Mouse (Mus musculus) myocyte (in vitro differentiated cells): Measurements from ENCODE around the gene Stoml3. TPM values are rescaled to one million over a fixed set of nuclear protein-coding genes. Genes with fewer than 3 reads are reported as not detected.

Source experiments
- H3K27me3 ChIP-seq: one replicate; pipeline ENCODE4 v1.6.1; 2011; ENCODE audit not compliant: control insufficient read depth, insufficient read depth, insufficient read length
- H3K36me3 ChIP-seq: one replicate; pipeline ENCODE4 v1.6.1; 2011; ENCODE audit not compliant: control insufficient read depth, insufficient read depth
- H3K4me2 ChIP-seq: one replicate; pipeline ENCODE4 v1.6.1; 2011; ENCODE audit warnings: low read depth, control low read depth
- H3K4me3 ChIP-seq: one replicate; pipeline ENCODE4 v1.5.1; 2011; ENCODE audit warnings: mild to moderate bottlenecking, control low read depth, moderate library complexity
- H3K79me2 ChIP-seq: one replicate; pipeline ENCODE4 v1.6.1; 2011; ENCODE audit not compliant: control insufficient read depth, insufficient read depth
- H3ac ChIP-seq: one replicate; pipeline ENCODE4 v1.6.1; 2011; ENCODE audit not compliant: control insufficient read depth, insufficient read length
- CEBPB ChIP-seq: IDR thresholded peaks from 2 replicates; pipeline ENCODE4 v1.6.1; 2011; ENCODE audit warnings: mild to moderate bottlenecking, moderate library complexity; ENCODE audit not compliant: poor library complexity, insufficient read depth, severe bottlenecking
- E2F4 ChIP-seq: IDR thresholded peaks from one replicate; pipeline ENCODE4 v1.6.1; 2011; ENCODE audit warnings: mild to moderate bottlenecking, control low read depth, moderate library complexity; ENCODE audit not compliant: insufficient read depth
- MAX ChIP-seq: IDR thresholded peaks from one replicate; pipeline ENCODE4 v1.6.1; 2011; ENCODE audit warnings: low read depth, mild to moderate bottlenecking, control low read depth
- MYOD1 ChIP-seq, 3 experiments: IDR thresholded peaks; one replicate each; pipeline ENCODE4 v1.6.1; 2011; ENCODE audit warnings: control low read depth in 2 of 3, low read depth in 2 of 3, mild to moderate bottlenecking in 2 of 3, moderate library complexity in 1 of 3; ENCODE audit not compliant: insufficient read length in 2 of 3, control insufficient read depth in 1 of 3
- MYOG ChIP-seq, 3 experiments: IDR thresholded peaks; one replicate each; pipeline ENCODE4 v1.6.1; 2011; ENCODE audit warnings: control low read depth in 2 of 3, low read depth in 2 of 3, mild to moderate bottlenecking in 2 of 3; ENCODE audit not compliant: insufficient read length in 2 of 3, control insufficient read depth in 1 of 3, insufficient read depth in 1 of 3
- POLR2A ChIP-seq: IDR thresholded peaks from one replicate; pipeline ENCODE4 v1.6.1; 2011; ENCODE audit warnings: low read depth, mild to moderate bottlenecking, control low read depth, moderate library complexity; ENCODE audit not compliant: insufficient read length
- POLR2AphosphoS2 ChIP-seq: IDR thresholded peaks from one replicate; pipeline ENCODE4 v1.6.1; 2011; ENCODE audit warnings: low read depth, control low read depth; ENCODE audit not compliant: insufficient read length
- REST ChIP-seq: IDR thresholded peaks from one replicate; pipeline ENCODE4 v1.6.1; 2011; ENCODE audit warnings: mild to moderate bottlenecking, control low read depth, moderate library complexity; ENCODE audit not compliant: insufficient read depth, insufficient read length
- SRF ChIP-seq: IDR thresholded peaks from one replicate; pipeline ENCODE4 v1.6.1; 2011; ENCODE audit warnings: low read depth; ENCODE audit not compliant: control insufficient read depth, insufficient read length
- TCF12 ChIP-seq: IDR thresholded peaks from one replicate; pipeline ENCODE4 v1.6.1; 2011; ENCODE audit warnings: mild to moderate bottlenecking, control low read depth; ENCODE audit not compliant: poor library complexity, insufficient read depth, severe bottlenecking
- TCF3 ChIP-seq: IDR thresholded peaks from one replicate; pipeline ENCODE4 v1.6.1; 2011; ENCODE audit warnings: low read depth, control low read depth; ENCODE audit not compliant: insufficient read length
- USF1 ChIP-seq: IDR thresholded peaks from one replicate; pipeline ENCODE4 v1.6.1; 2011; ENCODE audit warnings: low read depth, mild to moderate bottlenecking, control low read depth, moderate library complexity
- polyA plus RNA-seq: library from polyadenylated mRNA; unstranded; fragments of >200 nt; fragmentation: generic; extraction: Trizol; gene quantifications from one replicate; pipeline ENCODE4 v1.2.1, GENCODE M21; 2012; ENCODE audit warnings: missing spikeins

The Stoml3 gene
- polyA plus RNA-seq, 1 experiment: not detected

DNA sequence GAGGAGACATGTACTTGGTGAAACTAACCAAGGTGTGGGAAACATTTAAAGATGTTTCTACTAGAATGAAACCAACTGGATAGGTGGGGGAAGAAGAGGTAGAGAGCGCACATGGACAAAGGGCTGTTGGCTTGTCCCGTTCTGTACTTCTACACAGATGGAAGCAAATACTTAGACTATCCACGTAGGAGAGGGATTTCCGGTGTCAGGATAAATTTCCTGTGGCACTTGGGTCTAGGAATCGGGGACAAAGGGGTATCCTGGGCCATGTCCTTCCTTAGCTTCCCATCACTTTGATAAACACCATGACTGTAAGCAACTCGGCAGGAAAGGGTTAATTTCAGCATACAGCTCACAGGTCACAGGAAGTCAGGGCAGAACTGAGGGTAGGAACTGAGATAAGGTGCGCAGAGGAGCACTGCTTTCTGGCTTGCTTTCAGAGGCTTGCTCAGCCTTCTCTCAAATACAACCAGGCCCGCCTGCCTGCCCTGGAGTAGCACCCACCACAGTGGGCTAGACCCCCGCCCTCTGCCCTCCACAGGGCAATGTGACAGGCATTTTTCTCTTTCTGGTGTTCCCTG is 1.4 kb upstream of the Stoml3 start:
- Histone ChIP-seq H3K4me3 (no peak overlapping the region), H3ac (no peak overlapping the region), H3K27me3 (no peaks in the 10 kb centered on the region), H3K4me2 (no peak overlapping the region), H3K79me2 (no peaks in the 10 kb centered on the region), H3K36me3 (no peaks in the 10 kb centered on the region)
- TF ChIP-seq TCF3: no peak
- no peak for TF ChIP-seq E2F4
- TF ChIP-seq REST: no peak
- TF ChIP-seq CEBPB: no peak
- no peak for TF ChIP-seq SRF
- TF ChIP-seq MYOG (IDR thresholded peaks at IDR 0.05; ENCODE audit: control insufficient read depth in 1 of 3, insufficient read depth in 1 of 3, insufficient read length in 2 of 3, low read depth in 2 of 3): no peak
- TF ChIP-seq POLR2A: no peak

DNA sequence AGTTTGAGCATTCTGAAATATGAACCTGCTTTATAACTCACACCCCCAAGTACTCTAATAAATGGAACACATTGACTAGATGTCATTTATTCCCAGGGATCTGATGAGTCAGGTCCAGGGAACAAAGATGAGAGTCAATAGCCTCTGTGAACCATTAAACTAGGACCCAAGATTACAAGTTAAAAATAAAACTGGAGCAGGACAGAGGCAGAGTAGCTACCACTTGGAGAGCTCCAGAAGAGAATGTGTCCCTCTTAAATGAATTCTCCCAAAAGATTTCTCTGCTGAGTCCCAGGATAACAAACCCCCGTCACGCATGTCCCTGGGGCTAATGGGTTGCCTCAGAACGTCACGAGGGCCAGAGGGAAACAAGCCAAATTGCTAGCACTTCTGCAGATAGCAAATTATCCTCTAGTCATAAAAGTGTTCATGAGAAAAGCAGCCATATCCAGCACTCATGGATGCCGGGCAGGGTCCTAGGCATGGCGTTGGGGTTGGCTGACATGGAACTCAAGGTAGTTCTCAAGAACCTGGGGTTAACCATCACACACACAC is 10.0 kb downstream of the Stoml3 start:
- TF ChIP-seq SRF (no peak), MYOG (IDR thresholded peaks at IDR 0.05; ENCODE audit: control insufficient read depth in 1 of 3, insufficient read depth in 1 of 3, insufficient read length in 2 of 3, low read depth in 2 of 3) (no peak), REST (no peak), MAX (no peak), CEBPB (no peak), E2F4 (no peak), TCF12 (no peak), USF1 (no peak), MYOD1 (IDR thresholded peaks at IDR 0.05; ENCODE audit: control insufficient read depth in 1 of 3, insufficient read length in 2 of 3, low read depth in 2 of 3) (no peak), POLR2A (no peak), TCF3 (no peak), POLR2AphosphoS2 (no peak)
- H3ac ChIP-seq: no peak overlapping the region
- H3K4me3 ChIP-seq: no peak overlapping the region
- H3K27me3 ChIP-seq: peaks cover 18% of the 10 kb centered on the region
- H3K4me2 ChIP-seq: no peak overlapping the region
- no peaks in the 10 kb centered on the region for H3K79me2 ChIP-seq
- H3K36me3 ChIP-seq: no peaks in the 10 kb centered on the region

DNA sequence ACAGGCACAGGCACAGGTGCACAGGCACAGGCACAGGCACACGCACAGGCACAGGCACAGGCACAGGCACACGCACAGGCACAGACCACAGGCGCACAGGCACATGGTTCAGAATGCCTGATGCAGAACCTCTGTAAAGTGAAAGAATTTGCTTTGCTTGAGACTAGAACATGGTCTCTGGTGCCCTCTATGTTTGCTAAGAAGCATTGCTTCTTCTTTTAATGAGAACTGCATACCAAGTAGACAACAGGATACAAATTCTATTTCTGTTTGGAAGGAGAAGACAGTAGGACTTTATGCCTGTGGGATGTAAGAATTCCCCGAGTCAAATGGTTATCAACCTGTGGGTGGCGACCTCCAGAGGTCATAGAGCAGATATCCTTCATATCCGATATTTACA is 14.0 kb downstream of the Stoml3 start:
- TF ChIP-seq POLR2AphosphoS2: no peak
- Histone ChIP-seq H3K36me3 (no peaks in the 10 kb centered on the region), H3ac (no peak overlapping the region), H3K27me3 (peaks cover 14% of the 10 kb centered on the region), H3K4me2 (no peak overlapping the region), H3K4me3 (no peak overlapping the region), H3K79me2 (no peaks in the 10 kb centered on the region)

DNA sequence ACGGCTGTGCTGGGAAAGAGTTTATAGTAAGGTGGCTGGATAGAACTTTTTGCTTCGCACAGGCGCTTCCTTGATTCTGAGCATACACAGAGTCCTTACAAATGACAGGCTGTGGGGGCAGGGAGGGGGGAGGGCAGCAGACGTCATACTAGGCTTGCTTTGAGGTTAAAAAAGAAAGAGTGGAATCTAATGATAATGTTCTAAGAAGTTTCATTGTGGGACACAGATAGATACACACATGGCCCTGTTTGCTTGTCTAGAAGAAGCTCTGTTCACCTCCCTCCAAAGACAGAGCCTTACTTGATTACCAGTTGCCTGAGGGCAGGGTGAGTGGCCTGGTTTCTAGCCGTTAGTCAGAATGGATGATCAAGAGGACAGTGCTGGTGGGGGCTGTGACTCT is 24.6 kb downstream of the Stoml3 start:
- Histone ChIP-seq H3ac (no peak overlapping the region), H3K27me3 (peaks cover 11% of the 10 kb centered on the region), H3K79me2 (no peaks in the 10 kb centered on the region), H3K4me2 (no peak overlapping the region), H3K36me3 (no peaks in the 10 kb centered on the region), H3K4me3 (no peak overlapping the region)
- TF ChIP-seq MYOD1 (IDR thresholded peaks at IDR 0.05; ENCODE audit: control insufficient read depth in 1 of 3, insufficient read length in 2 of 3, low read depth in 2 of 3) (no peak), MYOG (IDR thresholded peaks at IDR 0.05; ENCODE audit: control insufficient read depth in 1 of 3, insufficient read depth in 1 of 3, insufficient read length in 2 of 3, low read depth in 2 of 3) (no peak), SRF (no peak), CEBPB (no peak), TCF12 (no peak), E2F4 (no peak), POLR2AphosphoS2 (no peak), POLR2A (no peak), MAX (no peak)

DNA sequence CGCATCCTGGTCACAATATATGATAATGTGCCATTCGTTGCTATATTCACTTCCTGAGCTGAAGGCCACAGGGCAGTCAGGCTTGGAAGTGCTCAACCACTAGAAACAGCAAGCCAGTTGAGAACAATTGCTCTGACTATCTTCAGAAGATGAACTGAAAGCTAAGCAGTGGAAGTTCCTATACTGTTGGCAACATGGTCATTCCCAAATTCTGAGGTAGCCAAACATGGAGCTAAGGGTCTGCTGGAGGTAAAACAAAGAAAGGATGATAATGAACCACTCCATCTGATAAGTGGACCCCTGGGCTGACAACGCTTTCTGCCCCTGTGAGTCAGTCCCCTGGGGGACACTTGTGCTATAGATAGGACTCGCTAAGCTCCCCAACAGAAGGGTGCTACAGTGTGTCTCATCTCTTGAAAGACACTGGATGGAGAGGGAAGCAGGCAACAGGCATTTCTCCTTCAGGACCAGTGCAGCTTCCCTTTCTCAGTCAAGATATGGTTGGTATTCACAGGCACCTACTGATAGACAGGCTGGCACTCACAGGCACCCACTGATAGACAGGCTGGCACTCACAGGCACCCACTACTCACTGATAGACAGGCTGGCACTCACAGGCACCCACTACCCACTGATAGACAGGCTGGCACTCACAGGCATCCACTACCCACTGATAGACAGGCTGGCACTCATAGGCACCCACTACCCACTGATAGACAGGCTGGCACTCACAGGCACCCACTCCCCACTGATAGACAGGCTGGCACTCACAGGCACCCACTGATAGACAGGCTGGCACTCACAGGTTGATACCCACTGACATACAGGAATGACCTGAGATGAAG is 26.0 kb downstream of the Stoml3 start:
- H3ac ChIP-seq: no peak overlapping the region
- H3K4me2 ChIP-seq: no peak overlapping the region
- H3K4me3 ChIP-seq: no peak overlapping the region
- TF ChIP-seq POLR2AphosphoS2: no peak
- no peak for TF ChIP-seq USF1
- TF ChIP-seq SRF: no peak
- TF ChIP-seq CEBPB: no peak
- TF ChIP-seq TCF3: no peak
- TF ChIP-seq MYOG (IDR thresholded peaks at IDR 0.05; ENCODE audit: control insufficient read depth in 1 of 3, insufficient read depth in 1 of 3, insufficient read length in 2 of 3, low read depth in 2 of 3): no peak
- no peak for TF ChIP-seq MAX
- no peak for TF ChIP-seq TCF12
- TF ChIP-seq POLR2A: no peak
- no peak for TF ChIP-seq MYOD1 (IDR thresholded peaks at IDR 0.05; ENCODE audit: control insufficient read depth in 1 of 3, insufficient read length in 2 of 3, low read depth in 2 of 3)
- no peaks in the 10 kb centered on the region for H3K36me3 ChIP-seq
- peaks cover 11% of the 10 kb centered on the region for H3K27me3 ChIP-seq
- no peaks in the 10 kb centered on the region for H3K79me2 ChIP-seq
